12 mouse cellular contexts compared by ENCODE assay signal in the genomic region with DNA sequence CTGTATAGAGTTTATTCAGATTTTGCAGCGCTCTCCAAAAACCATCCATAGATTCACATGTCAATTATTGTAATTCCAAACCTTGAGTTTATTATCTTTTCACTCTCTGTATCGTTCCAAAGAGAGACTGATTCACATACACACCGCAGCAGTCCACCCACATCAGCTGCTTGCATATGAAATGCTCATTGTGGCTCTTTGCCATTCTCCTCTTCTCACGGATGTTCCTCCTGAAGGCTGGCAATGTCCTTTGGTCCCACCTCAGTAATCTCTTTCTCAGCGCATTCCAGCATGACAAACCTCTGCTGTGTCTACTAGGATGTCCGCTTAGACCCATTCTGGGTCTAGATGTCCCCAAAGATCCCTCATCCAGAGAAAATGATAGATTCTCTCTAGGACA.
"Had no signal": no experiment of that assay in that cellular context is flagged by ENCODE, and none has a peak within 500 bp of the region (broad histone marks: within the 10 kb centered on the region; RNA-seq: fewer than 3 reads in every experiment).

No protein-coding gene starts in this region.

- DNase-seq: left cerebral cortex, postnatal 4 days; liver; liver, embryonic 13.5 days; liver, postnatal 0 days; lung, adult 18-20 months; lung, adult 2 months; lung, embryonic 14.5 days; lung, postnatal 10 days; lung, postnatal 14 days; lung, postnatal 36 days; lung, postnatal 4 days; midbrain, embryonic 14.5 days had no signal
